Mouse (Mus musculus) ES-Bruce4 (cell line): ENCODE measurements around the gene Zwint. TPM values are rescaled to one million over a fixed set of nuclear protein-coding genes. Genes with fewer than 3 reads are reported as not detected.

Experiments
- H3K27ac ChIP-seq: 2 replicates; pipeline ENCODE4 v1.5.1; 2012; ENCODE audit warnings: low read length, inconsistent platforms; ENCODE audit not compliant: insufficient read depth
- H3K27me3 ChIP-seq: 2 replicates; pipeline ENCODE4 v1.6.1; 2012; ENCODE audit warnings: mild to moderate bottlenecking, low read length, inconsistent platforms; ENCODE audit not compliant: control insufficient read depth, poor library complexity, insufficient read depth, severe bottlenecking
- H3K36me3 ChIP-seq: 2 replicates; pipeline ENCODE4 v1.6.1; 2012; ENCODE audit warnings: inconsistent platforms, mild to moderate bottlenecking, low read length, moderate library complexity; ENCODE audit not compliant: control insufficient read depth, poor library complexity, insufficient read depth, severe bottlenecking
- H3K4me1 ChIP-seq: one replicate; pipeline ENCODE4 v1.8.1; 2011; ENCODE audit warnings: low read length; ENCODE audit not compliant: control insufficient read depth, insufficient read depth
- H3K4me3 ChIP-seq: 2 replicates; pipeline ENCODE4 v1.5.1; 2011; ENCODE audit warnings: low read depth, mild to moderate bottlenecking, low read length
- H3K9ac ChIP-seq: 2 replicates; pipeline ENCODE4 v1.6.1; 2012; ENCODE audit warnings: low read depth, mild to moderate bottlenecking, inconsistent platforms; ENCODE audit not compliant: poor library complexity, severe bottlenecking
- H3K9me3 ChIP-seq: replicated peaks from 2 replicates; pipeline ENCODE4 v1.6.1; 2012; ENCODE audit warnings: mild to moderate bottlenecking, low read length, inconsistent platforms; ENCODE audit not compliant: control insufficient read depth, poor library complexity, insufficient read depth, severe bottlenecking
- CTCF ChIP-seq: IDR thresholded peaks from one replicate; pipeline ENCODE4 v1.8.1; 2011; ENCODE audit warnings: low read depth, low read length
- EP300 ChIP-seq: IDR thresholded peaks from 2 replicates; pipeline ENCODE4 v1.6.1; 2011; ENCODE audit warnings: low read depth, low read length; ENCODE audit not compliant: insufficient read depth
- POLR2A ChIP-seq: IDR thresholded peaks from one replicate; pipeline ENCODE4 v1.8.1; 2011; ENCODE audit warnings: low read length; ENCODE audit not compliant: insufficient read depth
- polyA plus RNA-seq: library from polyadenylated mRNA; stranded (reverse); fragments of >200 nt; gene quantifications from 2 replicates; pipeline ENCODE4 v1.2.4, GENCODE M21; 2011; ENCODE audit warnings: low read depth; ENCODE audit not compliant: missing spikeins, insufficient read depth, insufficient read length

The Zwint gene
- polyA plus RNA-seq, 1 experiment = 203 TPM

GRCm38 (mm10) chr10:72650867-72651266 lies 3.8 kb upstream of the Zwint start:
- no peaks in the 10 kb centered on the region for H3K36me3 ChIP-seq
- peak overlapping the region; percentile 49; the same call in 1 of the 2 replicates for H3K27ac ChIP-seq
- H3K4me1 ChIP-seq = no peaks in the 10 kb centered on the region
- no peak overlapping the region for H3K4me3 ChIP-seq
- H3K9me3 ChIP-seq = no peaks in the 10 kb centered on the region
- no peak overlapping the region for H3K9ac ChIP-seq
- no peaks in the 10 kb centered on the region for H3K27me3 ChIP-seq
- no peak for TF ChIP-seq POLR2A

- no peaks in the 10 kb centered on the region for H3K27me3 ChIP-seq
- H3K4me1 ChIP-seq = no peaks in the 10 kb centered on the region
- peak overlapping the region; percentile 55 for H3K9ac ChIP-seq
- peak overlapping the region; percentile 94 for H3K27ac ChIP-seq
- H3K4me3 ChIP-seq = peak overlapping the region; percentile 53
- peaks cover 2% of the 10 kb centered on the region; the same call in 1 of the 2 replicates for H3K9me3 ChIP-seq
- no peak for TF ChIP-seq POLR2A
- TF ChIP-seq CTCF = no peak
- TF ChIP-seq EP300 = no peak
- H3K36me3 ChIP-seq = peaks cover 20% of the 10 kb centered on the region
Measured at GRCm38 (mm10) chr10:72653797-72654196, 848 bp upstream of the Zwint start.

GRCm38 (mm10) chr10:72655017-72655509 lies 418 bp downstream of the Zwint start:
- peaks cover 1% of the 10 kb centered on the region for H3K4me1 ChIP-seq
- peaks cover 2% of the 10 kb centered on the region; the same call in 1 of the 2 replicates for H3K9me3 ChIP-seq
- H3K36me3 ChIP-seq = peaks cover 28% of the 10 kb centered on the region

GRCm38 (mm10) chr10:72659198-72659597 lies 4.6 kb downstream of the Zwint start:
- no peak overlapping the region for H3K4me3 ChIP-seq
- peaks cover 2% of the 10 kb centered on the region; the same call in 1 of the 2 replicates for H3K9me3 ChIP-seq
- H3K9ac ChIP-seq = no peak overlapping the region
- TF ChIP-seq CTCF = no peak
- no peak for TF ChIP-seq EP300
- no peak for TF ChIP-seq POLR2A
- H3K36me3 ChIP-seq = peaks cover 44% of the 10 kb centered on the region
- H3K27ac ChIP-seq = no peak overlapping the region
- no peaks in the 10 kb centered on the region for H3K27me3 ChIP-seq
- peaks cover 1% of the 10 kb centered on the region for H3K4me1 ChIP-seq

More at GRCm38 (mm10) chr10:72655017-72655509, 418 bp downstream of the Zwint start:
- no peak overlapping the region for H3K27ac ChIP-seq
- peak overlapping the region; percentile 96 for H3K4me3 ChIP-seq
- H3K27me3 ChIP-seq = no peaks in the 10 kb centered on the region
- TF ChIP-seq POLR2A (no peak), EP300 (no peak), CTCF (no peak)
- H3K9ac ChIP-seq = peak overlapping the region; percentile 70

GRCm38 (mm10) chr10:72660350-72660749 lies 5.7 kb downstream of the Zwint start:
- peaks cover 1% of the 10 kb centered on the region for H3K4me1 ChIP-seq

GRCm38 (mm10) chr10:72667856-72668255 lies 13.2 kb downstream of the Zwint start:
- TF ChIP-seq EP300 = no peak
- no peak for TF ChIP-seq POLR2A
- TF ChIP-seq CTCF = no peak
- Histone ChIP-seq H3K9me3 (no peaks in the 10 kb centered on the region), H3K27ac (no peak overlapping the region), H3K9ac (no peak overlapping the region), H3K36me3 (peaks cover 14% of the 10 kb centered on the region), H3K27me3 (no peaks in the 10 kb centered on the region), H3K4me3 (no peak overlapping the region), H3K4me1 (no peaks in the 10 kb centered on the region)

More at GRCm38 (mm10) chr10:72660350-72660749, 5.7 kb downstream of the Zwint start:
- TF ChIP-seq POLR2A = no peak
- no peak for TF ChIP-seq CTCF
- no peak overlapping the region for H3K9ac ChIP-seq
- H3K36me3 ChIP-seq = peaks cover 46% of the 10 kb centered on the region
- H3K27ac ChIP-seq = no peak overlapping the region
- peaks cover 2% of the 10 kb centered on the region; the same call in 1 of the 2 replicates for H3K9me3 ChIP-seq
- H3K27me3 ChIP-seq = no peaks in the 10 kb centered on the region
- no peak overlapping the region for H3K4me3 ChIP-seq
